Mouse (Mus musculus) embryonic facial prominence, embryonic 15.5 days (tissue): ENCODE results near the gene Tmem156. TPM values are rescaled to one million over a fixed set of nuclear protein-coding genes. Genes with fewer than 3 reads are reported as not detected.
A peak's percentile ranks its signal among the peaks of the same experiment; 100 is the strongest.

Experiments
- ATAC-seq: fragments of 200-750 bp; cut with Nextera tagmentation; 2 replicates; pipeline ENCODE4 v1.8.0; 2017; ENCODE audit warnings: low read depth, moderate TSS enrichment; ENCODE audit not compliant: insufficient number of reproducible peaks, low FRiP score, low TSS enrichment
- H3K27ac ChIP-seq: fragments of 300-500 bp; sonication (generic); replicated peaks from 2 replicates; pipeline ENCODE4 v1.5.1; 2015; ENCODE audit warnings: mild to moderate bottlenecking, inconsistent platforms
- H3K27me3 ChIP-seq: fragments of 300-500 bp; sonication (generic); 2 replicates; pipeline ENCODE4 v1.6.1; 2015; ENCODE audit warnings: inconsistent platforms
- H3K36me3 ChIP-seq: fragments of 300-500 bp; sonication (generic); 2 replicates; pipeline ENCODE4 v1.6.1; 2015; ENCODE audit warnings: mild to moderate bottlenecking, inconsistent platforms
- H3K4me1 ChIP-seq: fragments of 300-500 bp; sonication (generic); 2 replicates; pipeline ENCODE4 v1.6.1; 2015; ENCODE audit warnings: inconsistent platforms
- H3K4me2 ChIP-seq: fragments of 300-500 bp; sonication (generic); replicated peaks from 2 replicates; pipeline ENCODE4 v1.6.1; 2015; ENCODE audit warnings: mild to moderate bottlenecking, inconsistent platforms
- H3K4me3 ChIP-seq: fragments of 300-500 bp; sonication (generic); replicated peaks from 2 replicates; pipeline ENCODE4 v1.5.1; 2015; ENCODE audit warnings: mild to moderate bottlenecking, inconsistent platforms
- H3K9ac ChIP-seq: fragments of 300-500 bp; sonication (generic); 2 replicates; pipeline ENCODE4 v1.6.1; 2015; ENCODE audit warnings: inconsistent platforms
- H3K9me3 ChIP-seq: fragments of 300-500 bp; sonication (generic); replicated peaks from 2 replicates; pipeline ENCODE4 v1.6.1; 2016; ENCODE audit warnings: inconsistent platforms
- WGBS: fragments of 180-500 bp; shearing (Covaris S2); methylation state at CpG from one replicate; pipeline ENCODE4 v1.1.7; 2015; 5-methylcytosine and 5-hydroxymethylcytosine counted together
- polyA plus RNA-seq: library from polyadenylated mRNA; unstranded; fragments of >200 nt; fragmentation: Nextera tagmentation; extraction: Ambion mirVana; gene quantifications from 2 replicates; pipeline ENCODE4 v1.2.1, GENCODE M21; 2015

Tmem156 gene
- polyA plus RNA-seq, result 0.45 and 0.94 TPM in 2 replicates

GRCm38 (mm10) chr5:65091921-65092320, at the start of gene Tmem156:
Tmem156 (minus strand) TSS chr5:65092132.
- Histone ChIP-seq H3K4me2 (no peak within 1 kb of the TSS), H3K27ac (no peak within 1 kb of the TSS), H3K27me3 (no peaks in the 10 kb centered on the region), H3K9ac (no peak within 1 kb of the TSS), H3K9me3 (no peaks in the 10 kb centered on the region), H3K36me3 (no peaks in the 10 kb centered on the region), H3K4me3 (no peak within 1 kb of the TSS), H3K4me1 (no peaks in the 10 kb centered on the region)
- ATAC-seq, result no peak
- WGBS, result 27% methylated on average over 5 of the region's 5 CpGs

DNA sequence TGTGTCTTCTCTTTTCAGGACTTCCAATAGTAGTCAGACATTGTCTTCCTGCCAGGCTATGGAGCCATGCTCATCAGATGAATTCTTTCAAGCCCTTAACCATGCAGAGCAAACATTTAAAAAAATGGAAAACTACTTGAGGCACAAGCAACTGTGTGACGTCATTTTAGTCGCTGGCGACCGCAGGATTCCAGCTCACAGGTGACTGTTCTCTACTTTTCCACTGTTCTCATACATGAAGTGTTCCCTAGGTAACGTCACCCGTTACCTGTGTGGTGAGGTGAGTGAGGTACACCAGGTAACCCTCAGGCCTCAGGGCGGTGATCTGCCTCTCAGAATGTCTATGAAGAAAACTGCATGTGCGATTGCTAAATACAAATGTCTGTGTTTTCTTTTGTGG, 49.3 kb upstream of the Tmem156 start:
- H3K4me2 ChIP-seq, result no peak overlapping the region
- H3K36me3 ChIP-seq, result peaks cover 15% of the 10 kb centered on the region; the same call in 1 of the 2 replicates
- H3K4me3 ChIP-seq, result no peak overlapping the region
- no peak for ATAC-seq
- no peaks in the 10 kb centered on the region for H3K4me1 ChIP-seq
- no peaks in the 10 kb centered on the region for H3K27me3 ChIP-seq
- WGBS, result 77% methylated on average over 8 of the region's 8 CpGs
- no peaks in the 10 kb centered on the region for H3K9me3 ChIP-seq
- H3K9ac ChIP-seq, result no peak overlapping the region
- no peak overlapping the region for H3K27ac ChIP-seq

DNA sequence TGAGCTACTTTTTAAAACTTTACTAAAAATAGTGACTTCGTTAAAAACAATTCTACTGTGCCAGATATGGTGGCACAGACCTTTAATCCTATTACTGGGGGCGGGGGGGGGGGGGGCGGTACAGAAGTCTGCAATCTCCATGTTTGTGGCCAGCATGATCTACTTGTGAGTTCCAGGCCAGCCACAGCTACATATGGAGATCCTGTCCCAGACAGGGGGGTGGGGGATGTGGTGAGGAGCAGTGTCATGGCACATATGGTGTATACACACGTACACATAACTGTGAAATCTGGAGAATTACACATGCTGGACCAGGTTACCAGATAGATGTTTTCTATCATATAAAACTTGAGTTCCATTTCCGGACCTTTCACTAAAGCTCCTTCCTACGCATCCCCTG, 45.1 kb upstream of the Tmem156 start:
- WGBS, result 72% methylated on average over 6 of the region's 6 CpGs
- H3K9me3 ChIP-seq, result no peaks in the 10 kb centered on the region
- no peak for ATAC-seq
- no peak overlapping the region for H3K9ac ChIP-seq
- H3K4me3 ChIP-seq, result no peak overlapping the region
- H3K36me3 ChIP-seq, result no peaks in the 10 kb centered on the region
- H3K4me1 ChIP-seq, result no peaks in the 10 kb centered on the region
- H3K27ac ChIP-seq, result no peak overlapping the region
- no peaks in the 10 kb centered on the region for H3K27me3 ChIP-seq
- no peak overlapping the region for H3K4me2 ChIP-seq

GRCm38 (mm10) chr5:65136159-65136558, 44.2 kb upstream of the Tmem156 start:
- H3K36me3 ChIP-seq, result no peaks in the 10 kb centered on the region
- H3K4me3 ChIP-seq, result no peak overlapping the region
- ATAC-seq, result no peak
- H3K27me3 ChIP-seq, result no peaks in the 10 kb centered on the region
- WGBS, result 64% methylated on average over 7 of the region's 7 CpGs
- no peak overlapping the region for H3K9ac ChIP-seq
- H3K4me2 ChIP-seq, result no peak overlapping the region
- no peak overlapping the region for H3K27ac ChIP-seq
- 0 out of 2 replicates have a peak, but pooled peaks cover 6% of the 10 kb centered on the region for H3K4me1 ChIP-seq
- no peaks in the 10 kb centered on the region for H3K9me3 ChIP-seq

- no peaks in the 10 kb centered on the region for H3K9me3 ChIP-seq
- no peak overlapping the region for H3K27ac ChIP-seq
- H3K4me2 ChIP-seq, result peak overlapping the region; percentile 57
- peaks cover 10% of the 10 kb centered on the region; the same call in 1 of the 2 replicates for H3K4me1 ChIP-seq
- no peak overlapping the region; the same call in 1 of the 2 replicates for H3K9ac ChIP-seq
- peak overlapping the region; percentile 34 for H3K4me3 ChIP-seq
- 19% methylated on average over 20 of the region's 20 CpGs for WGBS
- H3K36me3 ChIP-seq, result no peaks in the 10 kb centered on the region
- H3K27me3 ChIP-seq, result no peaks in the 10 kb centered on the region
- no peak for ATAC-seq
Observed at GRCm38 (mm10) chr5:65131211-65131879, 39.4 kb upstream of the Tmem156 start.

- Histone ChIP-seq H3K27me3 (no peaks in the 10 kb centered on the region), H3K9me3 (no peaks in the 10 kb centered on the region), H3K4me2 (peak overlapping the region; percentile 57), H3K36me3 (no peaks in the 10 kb centered on the region), H3K27ac (no peak overlapping the region), H3K4me3 (peak overlapping the region; percentile 34), H3K4me1 (peaks cover 10% of the 10 kb centered on the region; the same call in 1 of the 2 replicates), H3K9ac (no peak overlapping the region)
- WGBS, result 4% methylated on average over 12 of the region's 12 CpGs
- no peak for ATAC-seq
Observed at GRCm38 (mm10) chr5:65130528-65131210, 38.7 kb upstream of the Tmem156 start.

DNA sequence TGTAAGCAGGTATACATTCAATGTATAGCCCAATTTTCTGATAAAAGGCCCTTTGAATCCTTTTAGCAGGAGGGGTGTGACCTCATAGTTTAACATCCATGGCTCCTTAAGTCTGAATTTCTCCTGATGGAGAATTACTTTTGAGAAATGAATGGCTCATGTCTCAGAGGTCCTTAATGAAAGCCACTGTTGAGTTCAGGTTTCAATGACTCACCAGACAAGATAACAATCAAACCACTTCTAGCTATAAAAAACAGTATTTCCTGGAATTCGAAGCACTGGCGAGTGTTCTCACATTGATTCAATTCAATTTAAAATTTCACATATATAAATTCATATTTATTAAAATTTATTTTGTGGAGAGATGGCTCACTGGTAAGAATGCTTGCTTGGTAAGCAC, 36.5 kb upstream of the Tmem156 start:
- H3K4me3 ChIP-seq, result no peak overlapping the region
- WGBS, result 56% methylated on average over 2 of the region's 2 CpGs
- H3K36me3 ChIP-seq, result no peaks in the 10 kb centered on the region
- H3K27ac ChIP-seq, result no peak overlapping the region
- no peaks in the 10 kb centered on the region for H3K9me3 ChIP-seq
- no peak overlapping the region for H3K9ac ChIP-seq
- H3K4me1 ChIP-seq, result peaks cover 10% of the 10 kb centered on the region; the same call in 1 of the 2 replicates
- no peak overlapping the region for H3K4me2 ChIP-seq
- ATAC-seq, result no peak
- H3K27me3 ChIP-seq, result no peaks in the 10 kb centered on the region

- no peaks in the 10 kb centered on the region for H3K36me3 ChIP-seq
- H3K9me3 ChIP-seq, result no peaks in the 10 kb centered on the region
- H3K4me3 ChIP-seq, result no peak overlapping the region
- no peak overlapping the region for H3K4me2 ChIP-seq
- no peak overlapping the region for H3K9ac ChIP-seq
- peaks cover 4% of the 10 kb centered on the region; the same call in 1 of the 2 replicates for H3K4me1 ChIP-seq
- no peaks in the 10 kb centered on the region for H3K27me3 ChIP-seq
- ATAC-seq, result no peak
- no peak overlapping the region for H3K27ac ChIP-seq
- 92% methylated on average over 1 of the region's 1 CpGs for WGBS
Observed at GRCm38 (mm10) chr5:65126137-65126536, 34.2 kb upstream of the Tmem156 start.

DNA sequence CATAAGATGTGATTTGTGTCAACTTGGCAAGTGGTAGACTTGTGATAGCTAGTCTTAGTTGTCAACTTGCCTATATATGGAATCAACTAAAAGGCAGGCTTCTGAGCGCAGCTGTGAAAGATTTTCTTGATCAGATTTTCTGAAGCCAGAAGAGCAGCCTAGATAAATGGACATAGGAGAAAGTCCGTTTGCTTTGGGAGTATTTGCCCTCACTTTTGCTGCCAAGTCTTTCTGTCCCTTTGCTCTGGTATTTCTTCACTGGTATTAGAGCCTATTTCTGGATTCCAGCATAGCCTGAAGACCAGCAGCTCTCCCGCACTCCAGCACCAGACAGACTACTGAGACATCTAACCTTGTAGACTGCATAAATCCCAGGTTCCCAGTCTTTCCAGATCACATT, 30.7 kb upstream of the Tmem156 start:
- 88% methylated on average over 3 of the region's 3 CpGs for WGBS
- H3K4me3 ChIP-seq, result no peak overlapping the region
- no peak overlapping the region for H3K27ac ChIP-seq
- H3K9me3 ChIP-seq, result no peaks in the 10 kb centered on the region
- H3K27me3 ChIP-seq, result no peaks in the 10 kb centered on the region
- H3K4me1 ChIP-seq, result no peaks in the 10 kb centered on the region
- H3K36me3 ChIP-seq, result no peaks in the 10 kb centered on the region
- H3K4me2 ChIP-seq, result no peak overlapping the region
- H3K9ac ChIP-seq, result no peak overlapping the region
- ATAC-seq, result no peak

- ATAC-seq, result no peak
- Histone ChIP-seq H3K4me1 (no peaks in the 10 kb centered on the region), H3K9ac (no peak overlapping the region), H3K27me3 (no peaks in the 10 kb centered on the region), H3K9me3 (no peaks in the 10 kb centered on the region), H3K27ac (no peak overlapping the region), H3K36me3 (peaks cover 19% of the 10 kb centered on the region), H3K4me2 (no peak overlapping the region), H3K4me3 (no peak overlapping the region)
- WGBS, result 70% methylated on average over 3 of the region's 3 CpGs
Observed at GRCm38 (mm10) chr5:65119918-65120317, 28.0 kb upstream of the Tmem156 start.

- WGBS, result 100% methylated on average over 1 of the region's 1 CpGs
- no peak overlapping the region for H3K4me3 ChIP-seq
- no peak overlapping the region for H3K27ac ChIP-seq
- no peaks in the 10 kb centered on the region for H3K4me1 ChIP-seq
- H3K9me3 ChIP-seq, result no peaks in the 10 kb centered on the region
- no peak overlapping the region for H3K4me2 ChIP-seq
- H3K9ac ChIP-seq, result no peak overlapping the region
- H3K27me3 ChIP-seq, result no peaks in the 10 kb centered on the region
- ATAC-seq, result no peak
- peaks cover 19% of the 10 kb centered on the region for H3K36me3 ChIP-seq
Observed at GRCm38 (mm10) chr5:65119495-65119894, 27.6 kb upstream of the Tmem156 start.
